Mouse (Mus musculus) hindbrain, embryonic 15.5 days (tissue): ENCODE data around the gene Marf1. TPM values are rescaled to one million over a fixed set of nuclear protein-coding genes. Genes with fewer than 3 reads are reported as not detected.
A peak's percentile ranks its signal among the peaks of the same experiment; 100 is the strongest.

ENCODE experiments used
- microRNA counts: library from miRNA; unstranded; fragments of <30 nt; microRNA quantifications from one replicate; lab custom pipeline; 2016
- microRNA-seq: library from miRNA; unstranded; fragments of <30 nt; microRNA quantifications from one replicate; pipeline ENCODE4, GENCODE M21; 2016
- polyA plus RNA-seq: library from polyadenylated mRNA; unstranded; fragments of >200 nt; fragmentation: Nextera tagmentation; extraction: Ambion mirVana; gene quantifications from 2 replicates; pipeline ENCODE4 v1.2.1, GENCODE M21; 2015

Marf1 gene
- polyA plus RNA-seq, 1 experiment from 2014 or later = 14.3 TPM

MicroRNA genes within 50 kb of the gene (microRNA counts, 519-probe panel; counts per million panel counts)
- microRNA mmu-miR-484 (lab: Ali Mortazavi, UCI) = 2,921 counts per million, percentile 57 among the panel's probes with 10 or more counts

Small RNA genes lying within 50 kb of the gene (microRNA-seq; reads per million reads assigned to microRNA genes)
- gene Gm27671 = not detected
- gene Mir484 = 2,013 reads per million, percentile 83 among the genes with 10 or more reads in this experiment

Other genes starting within 250 kb of the Marf1 start
- 163 and 189 TPM in 2 replicates for gene 2900011O08Rik, start 176.7 kb downstream of the Marf1 start, polyA plus RNA-seq
- 0.72 and 0.91 TPM in 2 replicates for gene Ifitm7, start 176.5 kb downstream of the Marf1 start, polyA plus RNA-seq
- 33.3 and 39.7 TPM in 2 replicates for gene Nde1, start 76 bp downstream of the Marf1 start, polyA plus RNA-seq
- 0.82 and 0.98 TPM in 2 replicates for gene Myh11, start 128.0 kb upstream of the Marf1 start, polyA plus RNA-seq
- gene Fopnl, start 154.1 kb upstream of the Marf1 start, polyA plus RNA-seq = 185 and 191 TPM in 2 replicates
- gene Abcc1, start 198.2 kb upstream of the Marf1 start, polyA plus RNA-seq = 8.1 and 9.8 TPM in 2 replicates